Mouse (Mus musculus): ENCODE results near the gene Hoxd12. TPM values are rescaled to one million over a fixed set of nuclear protein-coding genes. Genes with fewer than 3 reads are reported as not detected.

Gene Hoxd12
- polyA plus RNA-seq, 1 experiment from 2014 or later: not detected

- Histone ChIP-seq H3K27me3 (peaks cover 95% of the 10 kb centered on the region), H3K4me1 (peaks cover 17% of the 10 kb centered on the region), H3K27ac (no peak overlapping the region), H3K4me3 (replicated peaks) (peak overlapping the region; percentile 39), H3K9ac (peak overlapping the region; percentile 42; the same call in 1 of the 2 replicates), H3K36me3 (replicated peaks) (no peaks in the 10 kb centered on the region), H3K9me3 (no peaks in the 10 kb centered on the region), H3K4me2 (peak overlapping the region; percentile 58)
- under 1% methylated on average over 66 of the region's 74 CpGs for WGBS
- 0 out of 2 replicates have a peak, but pooled peaks have one; percentile 55 for ATAC-seq (ENCODE audit: low FRiP score)
Observed at GRCm38 (mm10) chr2:74668370-74669229, 6.2 kb upstream of the Hoxd12 start.

GRCm38 (mm10) chr2:74669230-74669578, 5.6 kb upstream of the Hoxd12 start:
- Histone ChIP-seq H3K9me3 (no peaks in the 10 kb centered on the region), H3K4me1 (peaks cover 17% of the 10 kb centered on the region), H3K4me3 (replicated peaks) (no peak overlapping the region), H3K27me3 (peaks cover 95% of the 10 kb centered on the region), H3K27ac (no peak overlapping the region), H3K9ac (no peak overlapping the region), H3K36me3 (replicated peaks) (no peaks in the 10 kb centered on the region), H3K4me2 (no peak overlapping the region)
- ATAC-seq (ENCODE audit: low FRiP score): no peak
- 1% methylated on average over 3 of the region's 3 CpGs for WGBS

GRCm38 (mm10) chr2:74669650-74670235, 5.1 kb upstream of the Hoxd12 start:
- H3K4me2 ChIP-seq: no peak overlapping the region
- H3K9me3 ChIP-seq: no peaks in the 10 kb centered on the region
- no peak for ATAC-seq (ENCODE audit: low FRiP score)
- peaks cover 95% of the 10 kb centered on the region for H3K27me3 ChIP-seq
- peaks cover 17% of the 10 kb centered on the region for H3K4me1 ChIP-seq
- no peak overlapping the region for H3K9ac ChIP-seq
- H3K27ac ChIP-seq: no peak overlapping the region
- H3K36me3 ChIP-seq (replicated peaks): no peaks in the 10 kb centered on the region
- WGBS: 3% methylated on average over 14 of the region's 14 CpGs
- H3K4me3 ChIP-seq (replicated peaks): no peak overlapping the region

- ATAC-seq (ENCODE audit: low FRiP score): no peak
- Histone ChIP-seq H3K4me3 (replicated peaks) (no peak overlapping the region), H3K27me3 (peaks cover 97% of the 10 kb centered on the region), H3K9ac (no peak overlapping the region), H3K4me2 (no peak overlapping the region), H3K4me1 (peaks cover 17% of the 10 kb centered on the region), H3K27ac (no peak overlapping the region), H3K9me3 (no peaks in the 10 kb centered on the region), H3K36me3 (replicated peaks) (no peaks in the 10 kb centered on the region)
- 2% methylated on average over 3 of the region's 3 CpGs for WGBS
Observed at GRCm38 (mm10) chr2:74670632-74671188, 4.1 kb upstream of the Hoxd12 start.

GRCm38 (mm10) chr2:74671847-74672246, 3.0 kb upstream of the Hoxd12 start:
- Histone ChIP-seq H3K4me1 (peaks cover 17% of the 10 kb centered on the region), H3K36me3 (replicated peaks) (no peaks in the 10 kb centered on the region), H3K27ac (no peak overlapping the region), H3K4me2 (no peak overlapping the region), H3K27me3 (peaks cover 97% of the 10 kb centered on the region), H3K9ac (no peak overlapping the region), H3K9me3 (no peaks in the 10 kb centered on the region), H3K4me3 (replicated peaks) (no peak overlapping the region)
- ATAC-seq (ENCODE audit: low FRiP score): no peak
- 5% methylated on average over 5 of the region's 5 CpGs for WGBS

GRCm38 (mm10) chr2:74672481-74673362, 2.1 kb upstream of the Hoxd12 start:
- Histone ChIP-seq H3K36me3 (replicated peaks) (no peaks in the 10 kb centered on the region), H3K9me3 (no peaks in the 10 kb centered on the region), H3K4me3 (replicated peaks) (peak overlapping the region; percentile 29), H3K27ac (no peak overlapping the region), H3K4me1 (peaks cover 16% of the 10 kb centered on the region), H3K4me2 (peak overlapping the region; percentile 49), H3K9ac (no peak overlapping the region), H3K27me3 (peaks cover 97% of the 10 kb centered on the region)
- peak; percentile 76 for ATAC-seq (ENCODE audit: low FRiP score)
- WGBS: under 1% methylated on average over 40 of the region's 40 CpGs

GRCm38 (mm10) chr2:74673835-74674425, 883 bp upstream of the Hoxd12 start:
- H3K4me3 ChIP-seq (replicated peaks): no peak overlapping the region
- no peaks in the 10 kb centered on the region for H3K9me3 ChIP-seq
- no peak overlapping the region for H3K27ac ChIP-seq
- H3K9ac ChIP-seq: no peak overlapping the region
- WGBS: under 1% methylated on average over 24 of the region's 24 CpGs
- H3K36me3 ChIP-seq (replicated peaks): no peaks in the 10 kb centered on the region
- no peak for ATAC-seq (ENCODE audit: low FRiP score)
- H3K4me1 ChIP-seq: peaks cover 6% of the 10 kb centered on the region
- peaks cover 97% of the 10 kb centered on the region for H3K27me3 ChIP-seq
- no peak overlapping the region for H3K4me2 ChIP-seq

GRCm38 (mm10) chr2:74675666-74676282, 961 bp downstream of the Hoxd12 start:
- Histone ChIP-seq H3K36me3 (replicated peaks) (no peaks in the 10 kb centered on the region), H3K4me2 (no peak overlapping the region), H3K4me1 (peaks cover 6% of the 10 kb centered on the region), H3K27ac (no peak overlapping the region), H3K9ac (no peak overlapping the region), H3K4me3 (replicated peaks) (no peak overlapping the region), H3K27me3 (peaks cover 99% of the 10 kb centered on the region), H3K9me3 (no peaks in the 10 kb centered on the region)
- WGBS: 4% methylated on average over 24 of the region's 24 CpGs
- no peak for ATAC-seq (ENCODE audit: low FRiP score)

- Histone ChIP-seq H3K9me3 (no peaks in the 10 kb centered on the region), H3K4me3 (replicated peaks) (no peak overlapping the region), H3K27ac (no peak overlapping the region), H3K27me3 (peaks cover 99% of the 10 kb centered on the region), H3K4me1 (peaks cover 6% of the 10 kb centered on the region), H3K4me2 (no peak overlapping the region), H3K36me3 (replicated peaks) (no peaks in the 10 kb centered on the region), H3K9ac (no peak overlapping the region)
- WGBS: 3% methylated on average over 9 of the region's 9 CpGs
- ATAC-seq (ENCODE audit: low FRiP score): no peak
Observed at GRCm38 (mm10) chr2:74676376-74677052, 1.7 kb downstream of the Hoxd12 start.

GRCm38 (mm10) chr2:74677106-74677505, 2.3 kb downstream of the Hoxd12 start:
- ATAC-seq (ENCODE audit: low FRiP score): no peak
- Histone ChIP-seq H3K4me3 (replicated peaks) (no peak overlapping the region), H3K27me3 (peaks cover 99% of the 10 kb centered on the region), H3K27ac (no peak overlapping the region), H3K4me1 (peaks cover 11% of the 10 kb centered on the region), H3K9me3 (no peaks in the 10 kb centered on the region), H3K4me2 (no peak overlapping the region), H3K9ac (no peak overlapping the region), H3K36me3 (replicated peaks) (no peaks in the 10 kb centered on the region)
- 6% methylated on average over 2 of the region's 2 CpGs for WGBS
